22 mouse cellular contexts compared by ENCODE assay signal in the genomic region with DNA sequence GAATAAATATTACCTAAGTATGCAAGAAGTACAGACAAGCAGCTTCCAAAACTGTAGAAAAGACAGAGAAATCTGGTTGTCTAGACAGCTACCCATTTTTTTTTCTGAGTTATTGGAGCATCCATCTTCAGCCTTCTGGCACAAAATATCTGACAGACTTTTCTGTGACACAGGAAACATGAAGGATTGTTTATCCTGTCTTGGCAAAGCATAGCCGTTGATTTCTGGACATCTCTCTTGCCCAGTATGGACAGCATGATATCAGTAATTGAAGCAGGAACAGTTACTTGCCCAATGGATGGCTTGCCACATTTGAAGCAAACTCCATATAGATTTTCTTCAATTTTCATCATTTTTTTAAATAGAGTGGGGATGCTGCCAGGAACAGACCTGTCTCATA.
DNase-seq lines count a peak whose midpoint lies in the region; ATAC-seq and TF ChIP-seq lines count a peak whose summit lies in the region.
"Had no signal": no experiment of that assay in that cellular context is flagged by ENCODE, and none has a peak within 500 bp of the region (broad histone marks: within the 10 kb centered on the region; RNA-seq: fewer than 3 reads in every experiment).

No protein-coding gene starts in this region.

- H3K9me3 ChIP-seq in forebrain, postnatal 0 days (ENCODE audit: low read length): no peaks in the 10 kb centered on the region
- H3K9me3 ChIP-seq: embryonic facial prominence, embryonic 15.5 days; forebrain, embryonic 10.5 days; forebrain, embryonic 15.5 days; hindbrain, embryonic 10.5 days had no signal

- no peak overlapping the region for H3K4me2 ChIP-seq in forebrain, postnatal 0 days (ENCODE audit: low read depth)
- H3K4me2 ChIP-seq: embryonic facial prominence, embryonic 15.5 days; forebrain, embryonic 15.5 days; heart, embryonic 12.5 days; hindbrain, embryonic 14.5 days had no signal

- H3K4me1 ChIP-seq in forebrain, postnatal 0 days (ENCODE audit: insufficient read depth): no peaks in the 10 kb centered on the region
- H3K4me1 ChIP-seq: embryonic facial prominence, embryonic 15.5 days; forebrain, embryonic 10.5 days; forebrain, embryonic 15.5 days; heart, embryonic 12.5 days; hindbrain, embryonic 10.5 days had no signal

- H3K27me3 ChIP-seq in forebrain, postnatal 0 days (ENCODE audit: insufficient read depth, low read length): no peaks in the 10 kb centered on the region
- H3K27me3 ChIP-seq: CH12.LX; embryonic facial prominence, embryonic 15.5 days; forebrain, embryonic 15.5 days; heart, embryonic 12.5 days had no signal

- DNase-seq in brain, adult 2 months (ENCODE audit: low read depth, low spot score): peak; percentile 84
- DNase-seq in cerebellum, adult 11-12 months: peak; percentile 44
- DNase-seq in cerebellum, adult 9-11 months: peak; percentile 73
- DNase-seq in cerebellum, postnatal 36 days: peak; percentile 4 to 33
- no peak for DNase-seq in forebrain, postnatal 0 days
- DNase-seq in thymus, postnatal 14 days: no peak
- DNase-seq: adrenal gland, adult 2 months; adrenal gland, postnatal 36 days; embryo, embryonic 11 days; gastrocnemius, postnatal 14 days; kidney, adult 2 months had no signal

- no peak overlapping the region for H3K27ac ChIP-seq in forebrain, postnatal 0 days (ENCODE audit: low read depth, low read length)
- H3K27ac ChIP-seq: embryonic facial prominence, embryonic 15.5 days; forebrain, embryonic 10.5 days; forebrain, embryonic 15.5 days; hindbrain, embryonic 10.5 days; hindbrain, embryonic 14.5 days had no signal

- no peak overlapping the region for H3K9ac ChIP-seq in forebrain, postnatal 0 days
- H3K9ac ChIP-seq: embryonic facial prominence, embryonic 15.5 days; forebrain, embryonic 15.5 days; heart, embryonic 12.5 days; hindbrain, embryonic 14.5 days had no signal

- 71% methylated on average over 1 of the region's 1 CpGs for WGBS in forebrain, postnatal 0 days

- no peak overlapping the region for H3K4me3 ChIP-seq in forebrain, postnatal 0 days (ENCODE audit: low read depth, low read length)
- H3K4me3 ChIP-seq: embryonic facial prominence, embryonic 15.5 days; erythroblast, embryonic 14.5 days; forebrain, embryonic 10.5 days; forebrain, embryonic 15.5 days; heart, embryonic 12.5 days; hindbrain, embryonic 10.5 days had no signal

- no peak for ATAC-seq in forebrain, postnatal 0 days
- ATAC-seq: activated CD4-positive, CD25-positive, alpha-beta regulatory T cell, adult 4 months; forebrain, embryonic 15.5 days; intestine, embryonic 16.5 days; Patski had no signal

- no peak for TF ChIP-seq CTCF in forebrain, postnatal 0 days (IDR thresholded peaks at IDR 0.05; ENCODE audit: low read depth)

- no peaks in the 10 kb centered on the region for H3K36me3 ChIP-seq in forebrain, postnatal 0 days (ENCODE audit: insufficient read depth)
- H3K36me3 ChIP-seq: embryonic facial prominence, embryonic 15.5 days; forebrain, embryonic 10.5 days; forebrain, embryonic 15.5 days; heart, embryonic 12.5 days; hindbrain, embryonic 10.5 days had no signal

Comparison
In these comparisons a context has a peak if more than half of its experiments do, and no peak if none do; other contexts are left out.
1. DNase-seq: peak in brain, adult 2 months (single experiment), cerebellum, adult 11-12 months (single experiment), cerebellum, adult 9-11 months (single experiment) and cerebellum, postnatal 36 days (2 of 2); none in forebrain, postnatal 0 days (single experiment) and thymus, postnatal 14 days (single experiment).